Mouse (Mus musculus): ENCODE measurements at regions not wholly inside any gene's neighbourhood (a gene's known extent, or its start where the extent isn't known, plus 50 kb on each side); places are given as distances from the start of the nearest gene placed in this dataset.

DNA sequence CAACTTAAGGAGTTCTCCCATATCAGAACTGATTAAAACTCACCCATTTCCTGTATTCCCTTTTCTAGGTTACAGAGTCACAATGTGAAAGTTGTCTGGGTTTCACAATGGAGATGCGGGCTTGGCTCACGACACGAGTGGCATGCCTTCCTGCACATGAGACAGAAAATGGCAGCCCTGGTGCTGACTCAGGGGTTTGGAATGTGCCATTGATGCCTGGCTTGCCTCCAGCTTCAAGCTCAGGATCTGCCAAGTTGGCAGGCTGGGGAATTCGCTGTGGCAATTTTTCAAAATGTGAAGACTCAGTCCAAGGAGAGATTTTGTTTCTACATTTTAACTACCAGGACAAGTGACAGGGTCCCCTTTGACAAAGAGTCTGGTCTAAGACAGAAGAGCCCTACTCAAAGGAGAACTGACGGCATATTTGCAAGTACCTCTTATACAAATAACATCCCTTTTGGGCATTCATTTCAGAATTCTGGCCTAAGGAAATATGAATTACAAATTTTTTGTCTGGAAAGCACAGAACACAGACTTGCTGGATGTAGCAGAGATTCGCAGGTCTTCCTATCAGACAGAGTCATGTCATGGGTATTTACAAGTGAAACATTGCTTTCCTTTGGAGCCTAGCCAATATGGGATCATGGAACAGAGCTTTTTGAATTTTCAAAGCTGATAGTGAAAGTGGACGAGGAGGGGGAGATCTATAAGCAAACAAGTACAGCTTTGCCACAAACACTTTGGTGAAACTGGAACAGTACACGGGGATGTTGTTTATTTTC lies 847.4 kb downstream of the Tmem182 start:
- TF ChIP-seq CTCF (IDR thresholded peaks at IDR 0.05) (no peak), POLR2A (IDR thresholded peaks at IDR 0.05; ENCODE audit: insufficient read depth, low read depth, low read length) (no peak), EP300 (IDR thresholded peaks at IDR 0.05; ENCODE audit: insufficient read depth, low read depth, low read length) (0 out of 2 replicates have a peak, but pooled peaks have one; percentile 60)
